Mouse (Mus musculus): ENCODE measurements around the gene D230025D16Rik.
"Not testable (repeated sequence)": the region's sequence is repeated elsewhere in the genome, so short reads cannot be mapped to it uniquely, and the experiment has no call there.

The D230025D16Rik gene

DNA sequence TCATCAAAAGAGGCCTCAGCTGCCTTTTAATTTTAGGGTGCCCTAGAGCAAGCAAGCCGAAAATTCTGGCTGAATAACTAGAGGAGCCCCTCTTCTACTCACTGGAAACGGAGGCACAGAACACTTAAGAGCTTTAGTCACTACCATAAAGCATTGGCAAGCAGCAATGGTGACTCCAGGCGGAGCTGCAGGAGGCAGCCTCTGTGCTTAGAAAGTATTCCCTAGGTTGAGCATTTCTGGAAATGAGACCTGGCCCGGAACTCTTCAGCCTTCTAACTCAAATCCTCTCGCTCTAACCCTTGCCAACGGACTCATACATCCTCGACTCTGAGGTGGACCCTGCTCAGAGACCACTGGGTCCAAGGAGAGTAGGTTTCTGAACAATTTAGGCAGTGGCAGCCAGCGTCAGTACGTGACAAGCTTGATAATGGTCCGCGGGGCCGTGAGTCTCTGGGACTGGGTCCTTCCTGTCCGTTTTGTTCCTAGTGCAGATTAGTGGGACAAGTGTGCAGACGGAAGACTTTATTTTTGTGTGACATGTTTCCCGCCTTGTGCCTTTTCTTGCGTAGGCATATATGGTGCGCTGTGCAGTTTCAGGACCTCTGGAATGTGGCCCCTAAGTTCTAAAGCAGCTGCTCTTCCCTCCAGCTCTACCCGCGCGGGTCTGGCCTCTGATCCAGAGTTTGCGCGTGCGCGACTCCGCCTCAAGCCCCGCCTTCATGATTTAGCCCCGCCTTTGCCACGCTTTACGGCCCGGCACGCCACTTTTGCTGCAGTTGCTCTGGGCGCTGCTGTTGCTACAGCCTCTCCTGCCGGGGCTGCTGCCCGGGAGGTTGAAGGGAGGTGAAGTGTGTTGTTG, at the start of gene D230025D16Rik:
Gene D230025D16Rik (plus strand): TSS at position 733 of the 859 bp plus-strand sequence.
- peak; percentile 97 to 98 for DNase-seq

- DNase-seq = not testable (repeated sequence)
Observed at GRCm38 (mm10) chr8:105175287-105175686, 49.7 kb upstream of the D230025D16Rik start.

- no peak for DNase-seq
Observed at GRCm38 (mm10) chr8:105178211-105178800, 46.6 kb upstream of the D230025D16Rik start.

GRCm38 (mm10) chr8:105182201-105182600, 42.7 kb upstream of the D230025D16Rik start:
- DNase-seq = no peak

- no peak for DNase-seq
Observed at GRCm38 (mm10) chr8:105186467-105187005, 38.4 kb upstream of the D230025D16Rik start.

DNA sequence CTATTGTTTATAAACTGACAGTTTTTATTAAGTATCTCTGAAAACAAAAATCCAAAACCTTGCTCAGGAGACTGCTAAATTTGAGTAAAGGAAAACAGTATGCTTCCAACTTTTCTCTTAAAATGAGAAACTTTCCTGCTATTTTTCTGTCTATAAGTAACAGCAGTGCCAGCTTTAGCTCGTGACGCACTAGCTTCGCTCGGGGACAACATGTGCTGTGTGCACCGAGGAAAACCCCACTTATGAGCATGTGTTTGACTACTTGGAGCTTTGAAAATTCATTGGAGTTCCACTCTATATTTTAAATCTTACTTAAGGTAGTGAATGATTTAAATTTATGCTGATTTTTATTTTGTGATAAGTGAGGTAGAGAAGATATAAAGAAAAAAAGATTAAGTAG, 32.8 kb upstream of the D230025D16Rik start:
- DNase-seq = no peak

GRCm38 (mm10) chr8:105205748-105206147, 19.2 kb upstream of the D230025D16Rik start:
- DNase-seq = no peak

- DNase-seq = peak; percentile 40 to 63
Observed at GRCm38 (mm10) chr8:105206766-105207275, 18.1 kb upstream of the D230025D16Rik start.

DNA sequence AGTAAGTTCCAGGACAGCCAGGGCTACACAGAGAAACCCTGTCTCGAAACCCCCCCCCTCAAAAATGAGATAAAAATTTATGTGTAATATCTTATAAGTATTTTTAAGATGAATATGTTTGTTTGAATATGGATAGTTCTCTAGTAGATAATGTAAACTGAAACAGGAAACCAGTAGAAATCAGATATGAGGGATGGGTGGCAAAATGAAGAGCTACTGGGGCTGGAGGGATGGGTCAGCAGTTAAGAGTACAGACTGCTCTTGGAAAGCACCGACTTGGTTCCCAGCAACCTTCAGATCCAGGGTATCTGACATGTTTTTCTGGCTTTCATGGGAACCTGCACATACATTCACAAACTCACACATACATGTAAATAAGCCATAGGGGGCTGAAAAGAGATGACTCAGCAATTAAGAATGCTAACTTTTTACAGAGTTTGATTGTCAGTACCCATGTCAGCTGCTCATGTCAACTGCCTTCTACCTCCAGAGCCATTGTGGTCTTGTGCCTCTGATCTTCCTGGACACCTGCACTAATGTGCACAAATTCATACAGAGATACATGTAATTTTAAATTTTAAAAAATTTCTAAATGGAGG, 17.2 kb upstream of the D230025D16Rik start:
- no peak for DNase-seq

DNA sequence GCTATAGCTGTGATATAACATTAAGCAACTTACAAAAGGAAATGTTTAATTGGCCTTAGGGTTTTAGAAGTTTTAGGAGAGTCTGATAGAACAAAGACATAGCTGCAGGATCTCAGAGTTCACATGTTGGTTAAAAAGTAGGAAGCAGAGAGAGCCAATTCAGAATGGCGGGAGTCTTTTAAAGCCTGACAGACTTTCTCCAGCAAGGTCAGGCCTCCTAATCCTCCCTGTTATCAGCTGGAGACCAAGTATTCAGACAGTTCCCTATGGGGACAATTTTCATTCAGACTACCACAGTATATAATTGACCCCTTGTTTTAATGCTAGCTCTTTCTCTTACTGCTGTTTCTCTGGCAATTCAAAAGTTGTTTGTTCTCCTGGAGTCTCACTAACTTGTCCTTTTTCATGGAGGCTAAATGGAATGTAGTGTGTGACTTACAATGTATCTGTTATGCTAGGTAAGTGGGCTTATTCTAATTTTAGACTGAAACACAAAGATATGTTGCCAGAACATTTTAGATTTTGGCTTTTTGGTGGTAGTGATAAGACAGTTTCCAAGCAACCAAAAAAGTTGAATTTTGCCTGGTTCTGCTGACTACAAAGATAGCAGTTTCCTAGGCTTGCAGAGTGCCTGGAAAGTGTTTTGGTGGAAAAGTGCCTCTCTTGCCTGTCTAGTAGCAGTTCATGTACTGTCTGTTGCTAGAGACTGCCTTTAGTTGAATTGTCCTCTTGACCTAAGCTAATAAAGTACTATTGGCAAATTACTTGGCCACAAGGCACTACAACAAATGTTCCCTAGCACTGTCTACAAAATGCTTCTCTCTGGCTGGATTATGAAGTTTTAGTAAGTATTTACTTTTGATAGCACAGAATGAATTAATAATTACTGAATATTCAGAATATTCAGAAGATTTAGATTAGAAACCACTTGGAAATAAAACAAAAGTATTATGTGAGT, 15.5 kb upstream of the D230025D16Rik start:
- no peak for DNase-seq

DNA sequence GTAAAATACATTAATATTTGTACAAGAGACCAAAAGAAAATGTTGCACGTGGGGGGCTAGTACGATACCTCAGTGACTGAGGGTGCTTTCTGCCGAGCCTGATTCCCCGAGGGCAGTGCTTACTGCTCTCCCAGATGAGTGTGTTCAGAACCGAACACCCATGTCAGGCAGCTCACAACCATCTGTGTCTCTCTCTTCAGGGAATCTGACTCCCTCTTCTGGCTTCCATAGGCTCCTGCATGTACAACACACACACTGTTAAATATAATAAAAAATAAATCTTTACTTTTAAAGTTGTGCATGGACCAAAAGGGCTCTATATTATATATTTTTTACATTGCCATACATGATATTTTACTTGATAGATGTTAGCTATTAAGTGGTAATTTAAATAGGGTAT, 10.8 kb upstream of the D230025D16Rik start:
- no peak for DNase-seq

- DNase-seq = peak; percentile 26 to 82
Observed at GRCm38 (mm10) chr8:105217926-105218522, 6.9 kb upstream of the D230025D16Rik start.

GRCm38 (mm10) chr8:105223850-105224249, 1.1 kb upstream of the D230025D16Rik start:
- no peak for DNase-seq

DNA sequence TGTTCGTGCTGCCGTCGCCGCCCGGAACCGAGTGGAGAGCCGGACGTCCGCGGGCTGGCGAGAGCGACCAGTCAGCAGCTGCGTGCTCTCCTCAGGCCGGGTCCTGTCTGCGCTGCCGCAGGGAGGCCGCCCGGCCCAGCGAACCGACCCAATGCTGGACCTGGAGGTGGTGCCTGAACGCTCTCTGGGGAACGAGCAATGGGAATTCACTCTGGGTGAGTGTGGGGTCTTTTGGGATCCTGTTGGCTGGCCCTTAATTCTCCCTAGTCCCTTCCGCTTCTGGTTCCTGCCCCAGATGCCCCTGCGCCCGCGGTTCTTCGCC, 288 bp downstream of the D230025D16Rik start:
- DNase-seq = no peak

DNA sequence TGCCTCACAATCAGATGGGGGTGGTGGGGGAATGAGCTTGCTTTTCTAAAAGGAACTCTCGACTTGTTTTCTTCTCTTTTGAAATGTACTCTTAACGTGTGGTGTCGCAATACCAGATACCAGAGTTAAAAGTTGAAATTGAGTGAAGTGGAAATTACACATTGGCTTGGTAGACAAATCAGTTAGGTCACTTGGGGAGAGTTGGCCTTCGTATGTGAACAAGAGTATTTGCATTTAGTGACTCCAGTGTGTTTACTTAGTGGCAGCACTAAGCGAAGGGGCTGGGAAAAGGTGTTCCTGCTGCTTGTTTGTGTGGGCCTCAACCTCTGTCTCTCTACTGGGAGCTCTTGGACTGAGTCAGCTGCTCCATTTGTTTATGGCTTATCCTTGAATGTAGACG, 972 bp downstream of the D230025D16Rik start:
- no peak for DNase-seq

GRCm38 (mm10) chr8:105231503-105232320, 6.8 kb downstream of the D230025D16Rik start:
- DNase-seq = no peak

- DNase-seq = not testable (repeated sequence)
Observed at GRCm38 (mm10) chr8:105232321-105232693, 7.4 kb downstream of the D230025D16Rik start.

GRCm38 (mm10) chr8:105233126-105233935, 8.4 kb downstream of the D230025D16Rik start:
- no peak for DNase-seq

GRCm38 (mm10) chr8:105235206-105235605, 10.3 kb downstream of the D230025D16Rik start:
- no peak for DNase-seq

All from cerebellum, postnatal 10 days (tissue).